Mouse (Mus musculus): Measurements from ENCODE around the gene Efnb3. TPM values are rescaled to one million over a fixed set of nuclear protein-coding genes. Genes with fewer than 3 reads are reported as not detected.

Efnb3 gene
- total RNA-seq, 2 experiments from 2014 or later: 1.9 to 2.7 TPM

GRCm38 (mm10) chr11:69584937-69585336, 24.9 kb upstream of the Efnb3 start:
- no peak for DNase-seq (ENCODE audit: low spot score in 2 of 2)

GRCm38 (mm10) chr11:69584008-69584407, 24.0 kb upstream of the Efnb3 start:
- DNase-seq (ENCODE audit: low spot score in 2 of 2): no peak

- no peak for DNase-seq (ENCODE audit: low spot score in 2 of 2)
Observed at GRCm38 (mm10) chr11:69582230-69582805, 22.3 kb upstream of the Efnb3 start.

- DNase-seq (ENCODE audit: low spot score in 2 of 2): no peak
Observed at GRCm38 (mm10) chr11:69581814-69582213, 21.8 kb upstream of the Efnb3 start.

GRCm38 (mm10) chr11:69581147-69581688, 21.2 kb upstream of the Efnb3 start:
- DNase-seq (ENCODE audit: low spot score in 2 of 2): peak; percentile 81 to 89

GRCm38 (mm10) chr11:69580572-69581146, 20.7 kb upstream of the Efnb3 start:
- DNase-seq (ENCODE audit: low spot score in 2 of 2): no peak

- DNase-seq (ENCODE audit: low spot score in 2 of 2): peak; percentile 72 to 90
Observed at GRCm38 (mm10) chr11:69580091-69580514, 20.1 kb upstream of the Efnb3 start, which contains the start of the genes Wrap53 and Trp53. Wrap53 (minus strand) TSS chr11:69580255. Trp53 (plus strand) TSS chr11:69580359.

- peak; percentile 93 to 94 for DNase-seq (ENCODE audit: low spot score in 2 of 2)
Observed at GRCm38 (mm10) chr11:69579128-69580017, 19.4 kb upstream of the Efnb3 start.

GRCm38 (mm10) chr11:69578301-69578700, 18.3 kb upstream of the Efnb3 start:
- no peak for DNase-seq (ENCODE audit: low spot score in 2 of 2)

GRCm38 (mm10) chr11:69576307-69576706, 16.3 kb upstream of the Efnb3 start:
- no peak for DNase-seq (ENCODE audit: low spot score in 2 of 2)

- no peak for DNase-seq (ENCODE audit: low spot score in 2 of 2)
Observed at GRCm38 (mm10) chr11:69575220-69575619, 15.2 kb upstream of the Efnb3 start.

GRCm38 (mm10) chr11:69565131-69565530, 5.1 kb upstream of the Efnb3 start:
- no peak for DNase-seq (ENCODE audit: low spot score in 2 of 2)

- no peak for DNase-seq (ENCODE audit: low spot score in 2 of 2)
Observed at GRCm38 (mm10) chr11:69564391-69564790, 4.4 kb upstream of the Efnb3 start.

GRCm38 (mm10) chr11:69563373-69563772, 3.4 kb upstream of the Efnb3 start:
- no peak for DNase-seq (ENCODE audit: low spot score in 2 of 2)

GRCm38 (mm10) chr11:69560896-69561854, 1.2 kb upstream of the Efnb3 start:
- DNase-seq (ENCODE audit: low spot score in 2 of 2): no peak

GRCm38 (mm10) chr11:69559183-69559582, 822 bp downstream of the Efnb3 start:
- no peak for DNase-seq (ENCODE audit: low spot score in 2 of 2)

GRCm38 (mm10) chr11:69558756-69559155, 1.2 kb downstream of the Efnb3 start:
- DNase-seq (ENCODE audit: low spot score in 2 of 2): no peak

GRCm38 (mm10) chr11:69557381-69557958, 2.5 kb downstream of the Efnb3 start:
- no peak for DNase-seq (ENCODE audit: low spot score in 2 of 2)

- no peak for DNase-seq (ENCODE audit: low spot score in 2 of 2)
Observed at GRCm38 (mm10) chr11:69554539-69555140, 5.4 kb downstream of the Efnb3 start.

- no peak for DNase-seq (ENCODE audit: low spot score in 2 of 2)
Observed at GRCm38 (mm10) chr11:69553341-69553721, 6.7 kb downstream of the Efnb3 start.
